Mouse (Mus musculus): ENCODE measurements around the gene Itfg1. TPM values are rescaled to one million over a fixed set of nuclear protein-coding genes. Genes with fewer than 3 reads are reported as not detected.

Gene Itfg1
- polyA plus RNA-seq, 1 experiment: 28.1 TPM

GRCm38 (mm10) chr8:85783871-85784270 lies 56.9 kb downstream of the Itfg1 start:
- no peak overlapping the region for H3K4me3 ChIP-seq
- H3K27me3 ChIP-seq (ENCODE audit: control insufficient read depth, insufficient read depth, insufficient read length): no peaks in the 10 kb centered on the region
- H3ac ChIP-seq (ENCODE audit: control insufficient read depth, insufficient read length): no peak overlapping the region
- H3K4me2 ChIP-seq (ENCODE audit: low read depth): no peak overlapping the region
- no peaks in the 10 kb centered on the region for H3K36me3 ChIP-seq (ENCODE audit: control insufficient read depth, insufficient read depth)
- no peaks in the 10 kb centered on the region for H3K79me2 ChIP-seq (ENCODE audit: control insufficient read depth, insufficient read depth)
- TF ChIP-seq TCF12 (IDR thresholded peaks at IDR 0.05; ENCODE audit: insufficient read depth, poor library complexity, severe bottlenecking) (no peak), POLR2AphosphoS2 (IDR thresholded peaks at IDR 0.05; ENCODE audit: insufficient read length, low read depth) (no peak), POLR2A (IDR thresholded peaks at IDR 0.05; ENCODE audit: insufficient read length, low read depth) (no peak), CEBPB (IDR thresholded peaks at IDR 0.05; ENCODE audit: insufficient read depth, poor library complexity, severe bottlenecking) (no peak), E2F4 (IDR thresholded peaks at IDR 0.05; ENCODE audit: insufficient read depth) (no peak), MAX (IDR thresholded peaks at IDR 0.05; ENCODE audit: low read depth) (no peak), TCF3 (IDR thresholded peaks at IDR 0.05; ENCODE audit: insufficient read length, low read depth) (no peak), REST (IDR thresholded peaks at IDR 0.05; ENCODE audit: insufficient read depth, insufficient read length) (no peak), MYOD1 (IDR thresholded peaks at IDR 0.05; ENCODE audit: control insufficient read depth in 1 of 3, insufficient read length in 2 of 3, low read depth in 2 of 3) (no peak), MYOG (IDR thresholded peaks at IDR 0.05; ENCODE audit: control insufficient read depth in 1 of 3, insufficient read depth in 1 of 3, insufficient read length in 2 of 3, low read depth in 2 of 3) (no peak), SRF (IDR thresholded peaks at IDR 0.05; ENCODE audit: control insufficient read depth, insufficient read length, low read depth) (no peak), USF1 (IDR thresholded peaks at IDR 0.05; ENCODE audit: low read depth) (no peak)

- Histone ChIP-seq H3K4me3 (no peak overlapping the region), H3K27me3 (ENCODE audit: control insufficient read depth, insufficient read depth, insufficient read length) (no peaks in the 10 kb centered on the region), H3K4me2 (ENCODE audit: low read depth) (no peak overlapping the region), H3K79me2 (ENCODE audit: control insufficient read depth, insufficient read depth) (no peaks in the 10 kb centered on the region), H3ac (ENCODE audit: control insufficient read depth, insufficient read length) (no peak overlapping the region), H3K36me3 (ENCODE audit: control insufficient read depth, insufficient read depth) (no peaks in the 10 kb centered on the region)
- no peak for TF ChIP-seq TCF3 (IDR thresholded peaks at IDR 0.05; ENCODE audit: insufficient read length, low read depth)
- no peak for TF ChIP-seq POLR2A (IDR thresholded peaks at IDR 0.05; ENCODE audit: insufficient read length, low read depth)
- TF ChIP-seq REST (IDR thresholded peaks at IDR 0.05; ENCODE audit: insufficient read depth, insufficient read length): no peak
- TF ChIP-seq E2F4 (IDR thresholded peaks at IDR 0.05; ENCODE audit: insufficient read depth): no peak
- TF ChIP-seq MAX (IDR thresholded peaks at IDR 0.05; ENCODE audit: low read depth): no peak
- no peak for TF ChIP-seq MYOD1 (IDR thresholded peaks at IDR 0.05; ENCODE audit: control insufficient read depth in 1 of 3, insufficient read length in 2 of 3, low read depth in 2 of 3)
- TF ChIP-seq MYOG (IDR thresholded peaks at IDR 0.05; ENCODE audit: control insufficient read depth in 1 of 3, insufficient read depth in 1 of 3, insufficient read length in 2 of 3, low read depth in 2 of 3): no peak
- TF ChIP-seq SRF (IDR thresholded peaks at IDR 0.05; ENCODE audit: control insufficient read depth, insufficient read length, low read depth): no peak
- TF ChIP-seq TCF12 (IDR thresholded peaks at IDR 0.05; ENCODE audit: insufficient read depth, poor library complexity, severe bottlenecking): no peak
- TF ChIP-seq USF1 (IDR thresholded peaks at IDR 0.05; ENCODE audit: low read depth): no peak
- no peak for TF ChIP-seq POLR2AphosphoS2 (IDR thresholded peaks at IDR 0.05; ENCODE audit: insufficient read length, low read depth)
- no peak for TF ChIP-seq CEBPB (IDR thresholded peaks at IDR 0.05; ENCODE audit: insufficient read depth, poor library complexity, severe bottlenecking)
Observed at GRCm38 (mm10) chr8:85780091-85780490, 60.6 kb downstream of the Itfg1 start.

- TF ChIP-seq POLR2A (IDR thresholded peaks at IDR 0.05; ENCODE audit: insufficient read length, low read depth) (no peak), TCF3 (IDR thresholded peaks at IDR 0.05; ENCODE audit: insufficient read length, low read depth) (no peak), REST (IDR thresholded peaks at IDR 0.05; ENCODE audit: insufficient read depth, insufficient read length) (no peak), TCF12 (IDR thresholded peaks at IDR 0.05; ENCODE audit: insufficient read depth, poor library complexity, severe bottlenecking) (no peak), MYOG (IDR thresholded peaks at IDR 0.05; ENCODE audit: control insufficient read depth in 1 of 3, insufficient read depth in 1 of 3, insufficient read length in 2 of 3, low read depth in 2 of 3) (no peak), MAX (IDR thresholded peaks at IDR 0.05; ENCODE audit: low read depth) (no peak), MYOD1 (IDR thresholded peaks at IDR 0.05; ENCODE audit: control insufficient read depth in 1 of 3, insufficient read length in 2 of 3, low read depth in 2 of 3) (no peak), SRF (IDR thresholded peaks at IDR 0.05; ENCODE audit: control insufficient read depth, insufficient read length, low read depth) (no peak), CEBPB (IDR thresholded peaks at IDR 0.05; ENCODE audit: insufficient read depth, poor library complexity, severe bottlenecking) (no peak), E2F4 (IDR thresholded peaks at IDR 0.05; ENCODE audit: insufficient read depth) (no peak), USF1 (IDR thresholded peaks at IDR 0.05; ENCODE audit: low read depth) (no peak), POLR2AphosphoS2 (IDR thresholded peaks at IDR 0.05; ENCODE audit: insufficient read length, low read depth) (no peak)
- no peak overlapping the region for H3K4me3 ChIP-seq
Observed at GRCm38 (mm10) chr8:85745053-85745452, 95.7 kb downstream of the Itfg1 start.

GRCm38 (mm10) chr8:85730545-85730944 lies 110.2 kb downstream of the Itfg1 start:
- H3ac ChIP-seq (ENCODE audit: control insufficient read depth, insufficient read length): no peak overlapping the region
- H3K36me3 ChIP-seq (ENCODE audit: control insufficient read depth, insufficient read depth): peaks cover 13% of the 10 kb centered on the region
- H3K79me2 ChIP-seq (ENCODE audit: control insufficient read depth, insufficient read depth): no peaks in the 10 kb centered on the region
- H3K4me3 ChIP-seq: no peak overlapping the region
- H3K27me3 ChIP-seq (ENCODE audit: control insufficient read depth, insufficient read depth, insufficient read length): no peaks in the 10 kb centered on the region
- H3K4me2 ChIP-seq (ENCODE audit: low read depth): no peak overlapping the region
- TF ChIP-seq E2F4 (IDR thresholded peaks at IDR 0.05; ENCODE audit: insufficient read depth): no peak
- TF ChIP-seq SRF (IDR thresholded peaks at IDR 0.05; ENCODE audit: control insufficient read depth, insufficient read length, low read depth): no peak
- no peak for TF ChIP-seq TCF3 (IDR thresholded peaks at IDR 0.05; ENCODE audit: insufficient read length, low read depth)
- TF ChIP-seq USF1 (IDR thresholded peaks at IDR 0.05; ENCODE audit: low read depth): no peak
- TF ChIP-seq MYOG (IDR thresholded peaks at IDR 0.05; ENCODE audit: control insufficient read depth in 1 of 3, insufficient read depth in 1 of 3, insufficient read length in 2 of 3, low read depth in 2 of 3): no peak
- no peak for TF ChIP-seq MAX (IDR thresholded peaks at IDR 0.05; ENCODE audit: low read depth)
- no peak for TF ChIP-seq POLR2AphosphoS2 (IDR thresholded peaks at IDR 0.05; ENCODE audit: insufficient read length, low read depth)
- no peak for TF ChIP-seq REST (IDR thresholded peaks at IDR 0.05; ENCODE audit: insufficient read depth, insufficient read length)
- TF ChIP-seq POLR2A (IDR thresholded peaks at IDR 0.05; ENCODE audit: insufficient read length, low read depth): no peak
- TF ChIP-seq CEBPB (IDR thresholded peaks at IDR 0.05; ENCODE audit: insufficient read depth, poor library complexity, severe bottlenecking): no peak
- TF ChIP-seq MYOD1 (IDR thresholded peaks at IDR 0.05; ENCODE audit: control insufficient read depth in 1 of 3, insufficient read length in 2 of 3, low read depth in 2 of 3): no peak
- no peak for TF ChIP-seq TCF12 (IDR thresholded peaks at IDR 0.05; ENCODE audit: insufficient read depth, poor library complexity, severe bottlenecking)

More at GRCm38 (mm10) chr8:85745053-85745452, 95.7 kb downstream of the Itfg1 start:
- Histone ChIP-seq H3K36me3 (ENCODE audit: control insufficient read depth, insufficient read depth) (peaks cover 5% of the 10 kb centered on the region), H3K27me3 (ENCODE audit: control insufficient read depth, insufficient read depth, insufficient read length) (no peaks in the 10 kb centered on the region), H3K4me2 (ENCODE audit: low read depth) (no peak overlapping the region), H3K79me2 (ENCODE audit: control insufficient read depth, insufficient read depth) (no peaks in the 10 kb centered on the region), H3ac (ENCODE audit: control insufficient read depth, insufficient read length) (no peak overlapping the region)

Data from myocyte (in vitro differentiated cells).